Mouse (Mus musculus) cortical plate, adult 2 months (tissue): ENCODE data around the gene Rps3.

Source experiments
- CTCF ChIP-seq: fragments of 200-500 bp; IDR thresholded peaks from 2 replicates; pipeline ENCODE4 v1.5.1; 2011; ENCODE audit warnings: mild to moderate bottlenecking, control low read depth, low read length; ENCODE audit not compliant: insufficient read depth; ENCODE audit errors: extremely low read depth
- POLR2A ChIP-seq: fragments of 200-500 bp; IDR thresholded peaks from 2 replicates; pipeline ENCODE4 v1.6.1; 2011; ENCODE audit warnings: mild to moderate bottlenecking, low read length, control low read depth; ENCODE audit not compliant: insufficient read depth; ENCODE audit errors: extremely low read depth

GRCm38 (mm10) chr7:99436530-99436929 is 47.0 kb downstream of the Rps3 start:
- TF ChIP-seq CTCF (no peak), POLR2A (no peak)
